8 mouse cellular contexts compared by ENCODE assay signal in genomic region chr15:84217969-84218782, GRCm38 (mm10). TPM values are rescaled to one million over a fixed set of nuclear protein-coding genes. Genes with fewer than 3 reads are reported as not detected.
DNase-seq lines count a peak whose midpoint lies in the region; ATAC-seq and TF ChIP-seq lines count a peak whose summit lies in the region.
"Had no signal": no experiment of that assay in that cellular context is flagged by ENCODE, and none has a peak within 500 bp of the region (broad histone marks: within the 10 kb centered on the region; RNA-seq: fewer than 3 reads in every experiment).

No protein-coding gene starts in this region.

- 24% methylated on average over 23 of the region's 23 CpGs for WGBS in kidney, postnatal 0 days
- 40% methylated on average over 23 of the region's 23 CpGs for WGBS in embryonic facial prominence, embryonic 10.5 days
- WGBS in forebrain, embryonic 16.5 days: 27% methylated on average over 23 of the region's 23 CpGs
- WGBS in liver, embryonic 12.5 days (ENCODE audit: insufficient replicate concordance): 36% methylated on average over 23 of the region's 23 CpGs

- no peak overlapping the region for H3K4me2 ChIP-seq in kidney, postnatal 0 days (ENCODE audit: low read length)
- H3K4me2 ChIP-seq in forebrain, embryonic 16.5 days (ENCODE audit: low read length): no peak overlapping the region
- H3K4me2 ChIP-seq in liver, embryonic 12.5 days: peak overlapping the region; percentile 11; the same call in 1 of the 2 replicates

- DNase-seq in kidney, postnatal 0 days (ENCODE audit: low spot score): no peak
- no peak for DNase-seq in kidney, postnatal 4 days
- DNase-seq in embryonic facial prominence, embryonic 10.5 days (ENCODE audit: low spot score): no peak
- no peak for DNase-seq in cerebellum, adult 8-10 months
- DNase-seq in T-cell, adult 2 months (ENCODE audit: low spot score): no peak

- TF ChIP-seq CTCF in kidney, postnatal 0 days (IDR thresholded peaks at IDR 0.05; ENCODE audit: low read depth): no peak

- no peaks in the 10 kb centered on the region for H3K9me3 ChIP-seq in kidney, postnatal 0 days (replicated peaks; ENCODE audit: low read length)
- H3K9me3 ChIP-seq in embryonic facial prominence, embryonic 10.5 days: no peaks in the 10 kb centered on the region
- no peaks in the 10 kb centered on the region for H3K9me3 ChIP-seq in forebrain, embryonic 16.5 days (ENCODE audit: control insufficient read depth, low read length)
- H3K9me3 ChIP-seq in liver, embryonic 12.5 days (replicated peaks): no peaks in the 10 kb centered on the region

- H3K27me3 ChIP-seq in kidney, postnatal 0 days (ENCODE audit: insufficient read depth, low read length): no peaks in the 10 kb centered on the region
- no peaks in the 10 kb centered on the region for H3K27me3 ChIP-seq in embryonic facial prominence, embryonic 10.5 days (replicated peaks; ENCODE audit: low read depth, poor library complexity, severe bottlenecking)
- no peaks in the 10 kb centered on the region for H3K27me3 ChIP-seq in forebrain, embryonic 16.5 days (replicated peaks; ENCODE audit: control insufficient read depth, insufficient read depth, low read length)
- peaks cover 21% of the 10 kb centered on the region; the same call in 1 of the 2 replicates for H3K27me3 ChIP-seq in liver, embryonic 12.5 days (replicated peaks)

- H3K4me3 ChIP-seq in kidney, postnatal 0 days (replicated peaks; ENCODE audit: low read depth, low read length): no peak overlapping the region
- no peak overlapping the region for H3K4me3 ChIP-seq in embryonic facial prominence, embryonic 10.5 days
- no peak overlapping the region for H3K4me3 ChIP-seq in forebrain, embryonic 16.5 days (replicated peaks; ENCODE audit: low read length)
- no peak overlapping the region for H3K4me3 ChIP-seq in liver, embryonic 12.5 days

- ATAC-seq in kidney, postnatal 0 days (replicated peaks; ENCODE audit: low FRiP score, low read depth): no peak
- peak; percentile 37; the same call in 1 of the 2 replicates for ATAC-seq in forebrain, embryonic 16.5 days
- no peak for ATAC-seq in liver, embryonic 12.5 days

- H3K9ac ChIP-seq in kidney, postnatal 0 days (ENCODE audit: low read depth, low read length): 0 out of 2 replicates have a peak overlapping the region, but pooled peaks have one; percentile 18
- H3K9ac ChIP-seq in forebrain, embryonic 16.5 days (replicated peaks; ENCODE audit: low read depth, low read length): no peak overlapping the region
- H3K9ac ChIP-seq in liver, embryonic 12.5 days: no peak overlapping the region

- peaks cover 26% of the 10 kb centered on the region for H3K4me1 ChIP-seq in kidney, postnatal 0 days (replicated peaks; ENCODE audit: insufficient read depth, low read length)
- peaks cover 81% of the 10 kb centered on the region for H3K4me1 ChIP-seq in embryonic facial prominence, embryonic 10.5 days
- peaks cover 23% of the 10 kb centered on the region for H3K4me1 ChIP-seq in forebrain, embryonic 16.5 days (replicated peaks; ENCODE audit: control insufficient read depth, insufficient read depth, low read length)
- H3K4me1 ChIP-seq in liver, embryonic 12.5 days: peaks cover 39% of the 10 kb centered on the region

- no peaks in the 10 kb centered on the region for H3K36me3 ChIP-seq in kidney, postnatal 0 days (ENCODE audit: insufficient read depth, low read length)
- peaks cover 22% of the 10 kb centered on the region for H3K36me3 ChIP-seq in embryonic facial prominence, embryonic 10.5 days (replicated peaks)
- H3K36me3 ChIP-seq in forebrain, embryonic 16.5 days (ENCODE audit: control insufficient read depth, insufficient read depth): no peaks in the 10 kb centered on the region
- peaks cover 23% of the 10 kb centered on the region for H3K36me3 ChIP-seq in liver, embryonic 12.5 days

- H3K27ac ChIP-seq in kidney, postnatal 0 days: peak overlapping the region; percentile 66; the same call in 1 of the 2 replicates
- peak overlapping the region; percentile 81 for H3K27ac ChIP-seq in embryonic facial prominence, embryonic 10.5 days (replicated peaks)
- H3K27ac ChIP-seq in forebrain, embryonic 16.5 days (ENCODE audit: low read length): peak overlapping the region; percentile 37; the same call in 1 of the 2 replicates
- no peak overlapping the region for H3K27ac ChIP-seq in liver, embryonic 12.5 days

RNA-seq across cellular contexts. Expression of gene Parvb, which starts 13.7 kb away (rescaled TPM):
- 2.8 and 3.3 TPM in 2 replicates for polyA plus RNA-seq in kidney, postnatal 0 days (2015; fragmentation: Nextera tagmentation; extraction: Ambion mirVana)
- polyA plus RNA-seq in embryonic facial prominence, embryonic 10.5 days (2016; fragmentation: Nextera tagmentation; extraction: Ambion mirVana): 7.1 and 8.4 TPM in 2 replicates
- 2.2 and 2.8 TPM in 2 replicates for polyA plus RNA-seq in forebrain, embryonic 16.5 days (2015; fragmentation: Nextera tagmentation; extraction: Ambion mirVana)
- polyA plus RNA-seq in liver, embryonic 12.5 days (2016; fragmentation: Nextera tagmentation; extraction: Ambion mirVana): 7.5 and 10.0 TPM in 2 replicates

RNA-seq across cellular contexts. Expression of gene Samm50, which starts 26.1 kb away (rescaled TPM):
- polyA plus RNA-seq in kidney, postnatal 0 days (2015; fragmentation: Nextera tagmentation; extraction: Ambion mirVana): 147 and 155 TPM in 2 replicates
- 113 TPM in 2 replicates for polyA plus RNA-seq in embryonic facial prominence, embryonic 10.5 days (2016; fragmentation: Nextera tagmentation; extraction: Ambion mirVana)
- polyA plus RNA-seq in forebrain, embryonic 16.5 days (2015; fragmentation: Nextera tagmentation; extraction: Ambion mirVana): 88.5 and 91.8 TPM in 2 replicates
- 110 and 112 TPM in 2 replicates for polyA plus RNA-seq in liver, embryonic 12.5 days (2016; fragmentation: Nextera tagmentation; extraction: Ambion mirVana)

RNA-seq across cellular contexts. Expression of gene Pnpla3, which starts 50.5 kb away (rescaled TPM):
- polyA plus RNA-seq in kidney, postnatal 0 days (2015; fragmentation: Nextera tagmentation; extraction: Ambion mirVana): 0.57 and 0.60 TPM in 2 replicates
- polyA plus RNA-seq in embryonic facial prominence, embryonic 10.5 days (2016; fragmentation: Nextera tagmentation; extraction: Ambion mirVana): 0.89 and 1.5 TPM in 2 replicates
- polyA plus RNA-seq in forebrain, embryonic 16.5 days (2015; fragmentation: Nextera tagmentation; extraction: Ambion mirVana): 5.1 and 5.3 TPM in 2 replicates
- polyA plus RNA-seq in liver, embryonic 12.5 days (2016; fragmentation: Nextera tagmentation; extraction: Ambion mirVana): 1.4 and 1.5 TPM in 2 replicates
- polyA plus RNA-seq: lung, embryonic 16.5 days had no signal
